In genomic region chr4:88867926-88868911, GRCm38 (mm10) we compare ENCODE assay signal across 8 mouse cellular contexts. TPM values are rescaled to one million over a fixed set of nuclear protein-coding genes. Genes with fewer than 3 reads are reported as not detected.
DNase-seq lines count a peak whose midpoint lies in the region; ATAC-seq lines count a peak whose summit lies in the region.

No protein-coding gene starts in this region.

- WGBS in kidney, embryonic 14.5 days: 8% methylated on average over 31 of the region's 31 CpGs
- WGBS in forebrain, embryonic 10.5 days: 8% methylated on average over 30 of the region's 31 CpGs
- 8% methylated on average over 31 of the region's 31 CpGs for WGBS in hindbrain, embryonic 13.5 days
- 6% methylated on average over 31 of the region's 31 CpGs for WGBS in liver, embryonic 13.5 days (ENCODE audit: insufficient replicate concordance)

- no peaks in the 10 kb centered on the region for H3K9me3 ChIP-seq in kidney, embryonic 14.5 days (ENCODE audit: control insufficient read depth, low read length)
- H3K9me3 ChIP-seq in forebrain, embryonic 10.5 days: no peaks in the 10 kb centered on the region
- H3K9me3 ChIP-seq in hindbrain, embryonic 13.5 days: no peaks in the 10 kb centered on the region
- no peaks in the 10 kb centered on the region for H3K9me3 ChIP-seq in liver, embryonic 13.5 days (replicated peaks)

- peak; percentile 76 for ATAC-seq in kidney, embryonic 14.5 days (ENCODE audit: low FRiP score, low TSS enrichment)
- peak; percentile 81 for ATAC-seq in hindbrain, embryonic 13.5 days (ENCODE audit: low FRiP score)
- ATAC-seq in liver, embryonic 13.5 days (ENCODE audit: low read depth): peak; percentile 78

- no peaks in the 10 kb centered on the region for H3K36me3 ChIP-seq in kidney, embryonic 14.5 days (ENCODE audit: control insufficient read depth, insufficient read depth, low read length)
- no peaks in the 10 kb centered on the region for H3K36me3 ChIP-seq in forebrain, embryonic 10.5 days (replicated peaks)
- H3K36me3 ChIP-seq in hindbrain, embryonic 13.5 days: no peaks in the 10 kb centered on the region
- no peaks in the 10 kb centered on the region for H3K36me3 ChIP-seq in liver, embryonic 13.5 days

- no peaks in the 10 kb centered on the region for H3K4me1 ChIP-seq in kidney, embryonic 14.5 days (ENCODE audit: control insufficient read depth, insufficient read depth, low read length)
- peaks cover 27% of the 10 kb centered on the region for H3K4me1 ChIP-seq in forebrain, embryonic 10.5 days
- H3K4me1 ChIP-seq in hindbrain, embryonic 13.5 days (replicated peaks): peaks cover 14% of the 10 kb centered on the region
- peaks cover 19% of the 10 kb centered on the region for H3K4me1 ChIP-seq in liver, embryonic 13.5 days (replicated peaks)

- peak overlapping the region; percentile 91 for H3K4me2 ChIP-seq in kidney, embryonic 14.5 days (replicated peaks; ENCODE audit: low read depth, low read length)
- H3K4me2 ChIP-seq in hindbrain, embryonic 13.5 days: peak overlapping the region; percentile 93
- peak overlapping the region; percentile 90 for H3K4me2 ChIP-seq in liver, embryonic 13.5 days

- no peak for DNase-seq in kidney, adult 9 months
- peak; percentile 7 for DNase-seq in adipocyte (ENCODE audit: low spot score)
- DNase-seq in forebrain, embryonic 10.5 days (ENCODE audit: extremely low spot score, low spot score): peak; percentile 59
- peak; percentile 13 for DNase-seq in liver, embryonic 13.5 days
- DNase-seq in natural killer cell, adult 2 months (ENCODE audit: low spot score in 2 of 2): peak; percentile 61 to 63
- DNase-seq in thymus, postnatal 25 days: peak; percentile 70

- H3K4me3 ChIP-seq in kidney, embryonic 14.5 days (ENCODE audit: low read length): peak overlapping the region; percentile 49
- peak overlapping the region; percentile 64 for H3K4me3 ChIP-seq in forebrain, embryonic 10.5 days
- peak overlapping the region; percentile 53 for H3K4me3 ChIP-seq in hindbrain, embryonic 13.5 days
- H3K4me3 ChIP-seq in liver, embryonic 13.5 days (replicated peaks): peak overlapping the region; percentile 69

- peak overlapping the region; percentile 48; the same call in 1 of the 2 replicates for H3K9ac ChIP-seq in kidney, embryonic 14.5 days (ENCODE audit: low read depth, low read length)
- peak overlapping the region; percentile 68 for H3K9ac ChIP-seq in hindbrain, embryonic 13.5 days
- peak overlapping the region; percentile 74 for H3K9ac ChIP-seq in liver, embryonic 13.5 days

- peaks cover 6% of the 10 kb centered on the region; the same call in 1 of the 2 replicates for H3K27me3 ChIP-seq in kidney, embryonic 14.5 days (ENCODE audit: control insufficient read depth, insufficient read depth, low read length)
- peaks cover 41% of the 10 kb centered on the region for H3K27me3 ChIP-seq in forebrain, embryonic 10.5 days (ENCODE audit: poor library complexity, severe bottlenecking)
- peaks cover 27% of the 10 kb centered on the region for H3K27me3 ChIP-seq in hindbrain, embryonic 13.5 days
- peaks cover 7% of the 10 kb centered on the region for H3K27me3 ChIP-seq in liver, embryonic 13.5 days

- no peak overlapping the region for H3K27ac ChIP-seq in kidney, embryonic 14.5 days (ENCODE audit: low read depth, low read length)
- peak overlapping the region; percentile 72 for H3K27ac ChIP-seq in forebrain, embryonic 10.5 days
- H3K27ac ChIP-seq in hindbrain, embryonic 13.5 days: no peak overlapping the region
- H3K27ac ChIP-seq in liver, embryonic 13.5 days: peak overlapping the region; percentile 50

RNA-seq across cellular contexts. Expression of gene Ifne, which starts 11.8 kb away (rescaled TPM):
- polyA plus RNA-seq in kidney, embryonic 14.5 days (2014; fragmentation: Nextera tagmentation; extraction: Ambion mirVana): not detected in 2 replicates
- not detected in 2 replicates for polyA plus RNA-seq in forebrain, embryonic 10.5 days (2016; fragmentation: Nextera tagmentation; extraction: Ambion mirVana)
- not detected in 2 replicates for polyA plus RNA-seq in hindbrain, embryonic 13.5 days (2015; fragmentation: Nextera tagmentation; extraction: Ambion mirVana)
- not detected in 2 replicates for polyA plus RNA-seq in liver, embryonic 13.5 days (2015; fragmentation: Nextera tagmentation; extraction: Ambion mirVana)

RNA-seq across cellular contexts. Expression of gene Ifna1, which starts 18.3 kb away (rescaled TPM):
- polyA plus RNA-seq in kidney, embryonic 14.5 days (2014; fragmentation: Nextera tagmentation; extraction: Ambion mirVana): not detected in 2 replicates
- polyA plus RNA-seq in forebrain, embryonic 10.5 days (2016; fragmentation: Nextera tagmentation; extraction: Ambion mirVana): not detected in 2 replicates
- not detected in 2 replicates for polyA plus RNA-seq in hindbrain, embryonic 13.5 days (2015; fragmentation: Nextera tagmentation; extraction: Ambion mirVana)
- polyA plus RNA-seq in liver, embryonic 13.5 days (2015; fragmentation: Nextera tagmentation; extraction: Ambion mirVana): not detected in 2 replicates

RNA-seq across cellular contexts. Expression of gene Ifna4, which starts 26.6 kb away (rescaled TPM):
- not detected in 2 replicates for polyA plus RNA-seq in kidney, embryonic 14.5 days (2014; fragmentation: Nextera tagmentation; extraction: Ambion mirVana)
- polyA plus RNA-seq in forebrain, embryonic 10.5 days (2016; fragmentation: Nextera tagmentation; extraction: Ambion mirVana): not detected in 2 replicates
- polyA plus RNA-seq in hindbrain, embryonic 13.5 days (2015; fragmentation: Nextera tagmentation; extraction: Ambion mirVana): not detected in 2 replicates
- not detected in 2 replicates for polyA plus RNA-seq in liver, embryonic 13.5 days (2015; fragmentation: Nextera tagmentation; extraction: Ambion mirVana)

RNA-seq across cellular contexts. Expression of gene Ifna5, which starts 32.9 kb away (rescaled TPM):
- polyA plus RNA-seq in kidney, embryonic 14.5 days (2014; fragmentation: Nextera tagmentation; extraction: Ambion mirVana): not detected in 2 replicates
- not detected in 2 replicates for polyA plus RNA-seq in forebrain, embryonic 10.5 days (2016; fragmentation: Nextera tagmentation; extraction: Ambion mirVana)
- not detected in 2 replicates for polyA plus RNA-seq in hindbrain, embryonic 13.5 days (2015; fragmentation: Nextera tagmentation; extraction: Ambion mirVana)
- not detected in 2 replicates for polyA plus RNA-seq in liver, embryonic 13.5 days (2015; fragmentation: Nextera tagmentation; extraction: Ambion mirVana)

RNA-seq across cellular contexts. Expression of gene Ifna6, which starts 41.0 kb away (rescaled TPM):
- polyA plus RNA-seq in kidney, embryonic 14.5 days (2014; fragmentation: Nextera tagmentation; extraction: Ambion mirVana): not detected in 2 replicates
- polyA plus RNA-seq in forebrain, embryonic 10.5 days (2016; fragmentation: Nextera tagmentation; extraction: Ambion mirVana): not detected in 2 replicates
- polyA plus RNA-seq in hindbrain, embryonic 13.5 days (2015; fragmentation: Nextera tagmentation; extraction: Ambion mirVana): not detected in 2 replicates
- not detected in 2 replicates for polyA plus RNA-seq in liver, embryonic 13.5 days (2015; fragmentation: Nextera tagmentation; extraction: Ambion mirVana)

Comparison
In these comparisons a context has a peak if more than half of its experiments do, and no peak if none do; other contexts are left out.
1. H3K27ac ChIP-seq: peak in forebrain, embryonic 10.5 days (single experiment) and liver, embryonic 13.5 days (single experiment); none in kidney, embryonic 14.5 days (single experiment) and hindbrain, embryonic 13.5 days (single experiment).
2. Peak in every context shown above with its lines, with median percentiles within 50 percentile points of each other: ATAC-seq, H3K4me2 ChIP-seq, H3K4me3 ChIP-seq and H3K9ac ChIP-seq.